ENCODE assay signal across 8 mouse cellular contexts in genomic region chr11:53132406-53133035, GRCm38 (mm10).
DNase-seq lines count a peak whose midpoint lies in the region; ATAC-seq and TF ChIP-seq lines count a peak whose summit lies in the region.

No protein-coding gene starts in this region.

- no peak for DNase-seq in heart, postnatal 4 days
- no peak for DNase-seq in forebrain, postnatal 0 days
- DNase-seq in naive thymus-derived CD4-positive, alpha-beta T cell, adult 2 months (ENCODE audit: low read depth): peak; percentile 74
- DNase-seq in adrenal gland, adult 18-20 months (ENCODE audit: low spot score in 2 of 2): no peak
- DNase-seq in frontal cortex, postnatal 25 days (ENCODE audit: low spot score in 2 of 2): no peak
- DNase-seq in kidney, adult 2 months: no peak

- no peak for TF ChIP-seq CTCF in forebrain, postnatal 0 days (IDR thresholded peaks at IDR 0.05; ENCODE audit: low read depth)
- no peak for TF ChIP-seq CTCF in kidney, adult 2 months (conservative IDR thresholded peaks at IDR 0.05; ENCODE audit: insufficient read depth, insufficient read length, low read depth, low read length)

- H3K9me3 ChIP-seq in heart, embryonic 14.5 days (ENCODE audit: control insufficient read depth, low read length): no peaks in the 10 kb centered on the region
- no peaks in the 10 kb centered on the region for H3K9me3 ChIP-seq in forebrain, postnatal 0 days (ENCODE audit: low read length)

- H3K9ac ChIP-seq in heart, embryonic 14.5 days (ENCODE audit: low read length): no peak overlapping the region
- H3K9ac ChIP-seq in forebrain, postnatal 0 days: no peak overlapping the region

- peak overlapping the region in 1 of 2 experiments; percentile 4; a peak in 2 of 4 replicates for H3K4me3 ChIP-seq in heart, embryonic 14.5 days (ENCODE audit: control insufficient read depth in 1 of 2, insufficient read depth in 1 of 2, low read depth in 1 of 2, low read length in 2 of 2)
- no peak overlapping the region for H3K4me3 ChIP-seq in forebrain, postnatal 0 days (ENCODE audit: low read depth, low read length)
- H3K4me3 ChIP-seq in kidney, adult 2 months (ENCODE audit: insufficient read depth, low read depth, low read length): no peak overlapping the region

- no peaks in the 10 kb centered on the region for H3K36me3 ChIP-seq in heart, embryonic 14.5 days (ENCODE audit: control insufficient read depth, insufficient read depth, low read length)
- no peaks in the 10 kb centered on the region for H3K36me3 ChIP-seq in forebrain, postnatal 0 days (ENCODE audit: insufficient read depth)
- H3K36me3 ChIP-seq in kidney, adult 2 months (ENCODE audit: control insufficient read depth, insufficient read depth, low read length): no peaks in the 10 kb centered on the region

- H3K27ac ChIP-seq in heart, embryonic 14.5 days (replicated peaks in 1 of 2; ENCODE audit: control insufficient read depth in 1 of 2, insufficient read depth in 1 of 2, low read depth in 2 of 2, low read length in 2 of 2): no peak overlapping the region
- H3K27ac ChIP-seq in forebrain, postnatal 0 days (ENCODE audit: low read depth, low read length): no peak overlapping the region
- no peak overlapping the region for H3K27ac ChIP-seq in kidney, adult 2 months (ENCODE audit: insufficient read depth, low read depth, low read length)

- H3K27me3 ChIP-seq in heart, embryonic 14.5 days (ENCODE audit: control insufficient read depth, insufficient read depth, low read length): no peaks in the 10 kb centered on the region
- no peaks in the 10 kb centered on the region for H3K27me3 ChIP-seq in forebrain, postnatal 0 days (ENCODE audit: insufficient read depth, low read length)
- no peaks in the 10 kb centered on the region for H3K27me3 ChIP-seq in kidney, adult 2 months (replicated peaks; ENCODE audit: control insufficient read depth, insufficient read depth, low read length)

- ATAC-seq in heart, embryonic 14.5 days (ENCODE audit: insufficient number of reproducible peaks, insufficient read depth, low FRiP score, low read depth): no peak
- ATAC-seq in CD4-positive, CD25-positive, alpha-beta regulatory T cell, adult 4 months: peak; percentile 34
- ATAC-seq in forebrain, postnatal 0 days: peak; percentile 47

- H3K4me1 ChIP-seq in heart, embryonic 14.5 days (ENCODE audit: control insufficient read depth in 2 of 2, insufficient read depth in 2 of 2, low read length in 2 of 2): peaks cover 0 to 8% of the 10 kb centered on the region in 2 experiments; a peak in 1 of 4 replicates
- no peaks in the 10 kb centered on the region for H3K4me1 ChIP-seq in forebrain, postnatal 0 days (ENCODE audit: insufficient read depth)
- no peaks in the 10 kb centered on the region for H3K4me1 ChIP-seq in kidney, adult 2 months (ENCODE audit: control insufficient read depth, insufficient read depth, low read length)

- H3K4me2 ChIP-seq in heart, embryonic 14.5 days (ENCODE audit: low read length): peak overlapping the region; percentile 53
- H3K4me2 ChIP-seq in forebrain, postnatal 0 days (ENCODE audit: low read depth): peak overlapping the region; percentile 34

- no peak for TF ChIP-seq POLR2A in kidney, adult 2 months (IDR thresholded peaks at IDR 0.05; ENCODE audit: low read depth, low read length)

- WGBS in heart, embryonic 14.5 days: 37% methylated on average over 23 of the region's 23 CpGs
- 17% methylated on average over 23 of the region's 23 CpGs for WGBS in forebrain, postnatal 0 days
- WGBS in kidney, adult 2 months: 30% methylated on average over 23 of the region's 23 CpGs
